Mouse (Mus musculus) cerebellum, postnatal 25 days (tissue): ENCODE measurements around the gene Klhl5.

Experiments used
- DNase-seq, 2 experiments: peaks; one replicate each; pipeline ENCODE4 v3.0.0; 2021; ENCODE audit warnings: mixed read lengths in 2 of 2

Klhl5 gene

DNA sequence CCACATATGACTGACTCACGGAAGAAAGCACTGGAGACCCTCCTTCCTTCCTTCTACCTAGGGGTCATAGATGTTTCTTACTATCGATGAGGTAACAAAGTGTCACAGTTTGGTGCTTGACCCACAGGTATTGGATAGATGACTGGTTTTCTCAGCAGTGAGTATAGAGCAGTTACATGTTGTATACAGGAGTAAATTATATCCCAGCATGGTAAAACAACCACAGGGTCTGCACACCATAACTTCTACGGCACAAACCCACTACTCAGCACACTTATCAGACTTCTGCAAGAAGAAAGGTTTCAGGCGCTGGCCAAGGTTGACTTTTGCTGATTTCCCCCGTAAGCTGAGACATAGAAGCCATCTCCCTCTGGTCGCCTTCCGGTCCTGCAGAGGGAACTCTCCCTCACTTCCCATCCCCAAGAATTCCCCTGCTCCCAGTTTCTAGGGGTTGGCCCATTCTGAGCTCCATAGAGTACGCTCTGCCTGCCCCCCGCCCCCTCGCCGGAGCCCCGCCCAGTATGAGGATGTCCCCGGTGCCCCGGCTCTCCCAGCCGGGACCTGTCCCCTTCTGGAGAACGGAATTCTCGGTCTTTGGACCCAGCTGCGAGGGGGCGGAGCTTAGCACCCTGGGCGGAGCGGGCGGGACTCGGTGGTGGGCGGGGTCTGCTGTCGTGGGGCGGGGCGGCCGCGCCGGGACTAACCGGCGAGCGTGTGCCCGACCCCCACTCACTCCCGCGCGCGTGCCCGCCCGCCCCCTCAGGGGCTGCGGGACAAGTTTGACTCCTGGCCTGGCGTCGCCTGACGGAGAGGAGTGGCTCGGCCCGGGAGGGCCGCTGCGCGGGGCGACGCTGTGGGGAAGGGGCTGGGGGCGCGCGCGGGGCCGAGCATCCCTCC, at the start of gene Klhl5:
Gene Klhl5, plus strand, starts transcription at position 664 of the 897 bp plus-strand sequence.
- peak; percentile 79 to 90 for DNase-seq

GRCm38 (mm10) chr5:65057596-65057995, 49.7 kb upstream of the Klhl5 start:
- DNase-seq, result no peak

DNA sequence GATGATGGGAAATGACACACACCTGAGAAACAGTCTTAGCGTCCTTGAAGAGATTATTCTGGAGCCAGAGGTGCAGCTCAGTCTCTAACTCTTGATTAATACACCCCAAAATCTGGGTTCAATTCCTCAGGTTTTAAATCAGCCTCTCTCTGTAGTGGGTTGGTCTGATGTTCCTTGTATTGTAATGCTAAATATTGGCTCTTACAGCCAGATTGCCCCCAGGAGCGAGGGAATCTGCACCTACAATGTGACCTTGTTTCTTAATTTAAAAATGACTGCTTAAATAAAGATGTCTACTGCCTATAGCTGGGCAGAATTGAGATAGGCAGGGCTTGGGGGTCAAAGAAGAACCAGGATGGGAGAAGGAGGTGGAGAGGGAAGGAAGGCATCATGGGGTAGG, 47.5 kb upstream of the Klhl5 start:
- DNase-seq, result no peak

DNA sequence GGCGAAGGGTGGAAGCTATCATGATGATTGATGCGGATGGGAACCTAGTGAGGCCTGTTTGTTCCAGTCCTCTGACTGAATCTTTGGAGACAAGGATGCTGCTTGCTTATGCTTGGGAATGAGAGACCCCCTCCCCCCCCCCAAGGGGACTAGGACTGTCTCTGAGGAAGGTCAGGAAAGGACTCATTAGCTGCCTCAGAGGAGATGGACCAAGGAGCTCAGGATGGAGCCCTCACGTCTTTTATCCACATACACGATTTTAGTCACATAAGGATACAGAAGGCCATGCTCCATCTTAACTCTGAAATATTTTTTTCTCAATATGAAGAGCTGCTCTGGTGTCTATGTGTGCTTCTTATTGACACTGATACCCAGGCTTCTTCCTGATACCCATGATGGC, 45.1 kb upstream of the Klhl5 start:
- DNase-seq, result no peak

DNA sequence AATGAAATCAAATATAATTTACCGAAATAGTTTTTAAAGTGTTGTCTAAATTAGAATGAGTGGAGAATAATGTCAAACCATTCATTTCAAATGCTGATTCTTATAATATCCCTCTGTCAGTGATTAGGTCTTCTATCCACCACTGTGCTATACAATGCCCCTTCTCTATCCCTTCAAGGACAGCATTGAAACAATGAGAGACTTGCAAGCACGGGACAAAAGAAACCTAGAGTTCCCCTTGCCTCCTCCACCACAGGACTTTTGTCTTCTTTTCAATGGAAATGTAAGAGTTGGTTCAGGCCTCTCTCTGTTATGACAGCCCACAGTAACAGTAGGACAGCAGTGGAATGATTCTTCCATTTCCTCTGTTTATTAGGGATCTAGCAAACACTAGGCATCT, 44.1 kb upstream of the Klhl5 start:
- DNase-seq, result no peak

- DNase-seq, result no peak
Measured at GRCm38 (mm10) chr5:65068166-65068565, 39.2 kb upstream of the Klhl5 start.

DNA sequence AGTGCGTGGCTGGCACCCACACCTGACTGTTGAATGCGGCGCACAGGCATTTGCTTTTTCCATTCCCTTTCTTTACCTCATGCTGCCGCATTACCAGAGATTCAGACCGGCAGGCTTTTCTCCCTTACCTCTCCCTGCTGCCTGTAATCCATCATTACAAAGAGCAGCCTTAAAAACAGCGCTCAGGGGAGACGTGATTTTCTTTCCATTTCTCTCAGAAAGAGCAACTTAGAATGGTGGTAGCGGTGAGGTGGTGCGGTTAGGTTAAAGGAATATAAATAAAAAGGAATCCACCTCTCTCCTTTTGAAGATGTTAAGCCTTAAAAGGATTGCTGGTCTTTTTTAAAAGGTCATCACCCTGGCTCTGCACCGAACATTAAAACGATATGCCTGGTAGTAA, 37.5 kb upstream of the Klhl5 start:
- no peak for DNase-seq

- no peak for DNase-seq
Measured at GRCm38 (mm10) chr5:65071689-65072118, 35.6 kb upstream of the Klhl5 start.

- DNase-seq, result no peak
Measured at GRCm38 (mm10) chr5:65073247-65073646, 34.1 kb upstream of the Klhl5 start.

DNA sequence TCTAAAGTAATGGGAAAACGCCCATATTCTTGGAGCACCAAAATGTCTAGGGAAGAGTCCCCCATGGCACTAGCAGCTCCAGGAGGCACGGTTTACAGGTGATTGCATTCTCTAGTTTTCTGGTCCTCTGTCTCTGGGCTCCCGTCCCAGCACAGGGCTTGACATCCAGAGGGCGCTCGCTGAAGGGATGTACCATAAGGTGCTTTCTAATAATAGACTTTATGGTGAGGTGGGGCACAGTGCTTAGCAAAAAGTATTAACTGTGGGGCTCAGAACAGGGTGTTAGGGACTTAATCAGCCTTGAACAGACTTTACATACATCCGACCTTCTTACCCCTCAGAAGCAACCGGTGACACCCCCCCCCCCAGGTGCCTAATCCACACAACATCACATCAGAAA, 32.6 kb upstream of the Klhl5 start:
- DNase-seq, result peak; percentile 71 to 83

DNA sequence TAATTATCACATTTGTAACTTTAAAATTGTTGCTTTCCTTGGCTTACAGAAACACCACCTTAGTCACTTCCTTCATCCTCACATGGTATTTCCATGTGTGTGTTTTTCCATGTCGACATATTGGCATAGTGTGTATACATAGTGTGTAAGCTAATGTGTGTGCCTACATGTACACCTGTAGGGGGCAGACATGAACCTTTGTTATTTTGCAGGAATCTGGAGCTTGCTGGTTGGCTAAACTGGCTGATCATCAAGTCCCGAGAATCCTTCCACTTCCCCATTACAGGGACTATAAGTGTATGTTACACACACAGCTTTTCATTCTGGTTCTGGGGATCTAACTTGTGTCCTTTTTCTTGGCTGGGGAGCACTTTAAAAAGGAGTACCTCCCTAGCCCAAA, 31.3 kb upstream of the Klhl5 start:
- no peak for DNase-seq

DNA sequence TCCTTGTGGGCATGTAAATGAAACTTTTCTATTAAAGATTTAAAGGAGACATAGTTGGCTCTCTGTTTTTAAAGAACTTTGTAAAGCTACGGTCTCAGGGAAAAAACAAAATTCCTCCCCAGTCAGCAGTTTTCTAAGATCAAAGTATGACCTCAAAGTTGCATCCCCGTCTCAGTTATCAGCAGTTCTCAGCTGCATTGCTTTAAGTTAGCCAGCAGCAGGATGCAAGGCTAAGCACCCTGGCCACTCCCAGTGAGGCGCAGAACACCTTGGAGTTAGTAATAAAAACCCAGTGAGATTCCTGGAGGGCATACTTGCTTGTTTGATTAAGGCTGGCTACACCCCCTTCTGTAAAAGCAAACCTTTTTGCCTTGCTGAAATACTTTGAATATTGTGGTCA, 30.6 kb upstream of the Klhl5 start:
- DNase-seq, result no peak

- no peak for DNase-seq
Measured at GRCm38 (mm10) chr5:65078081-65078480, 29.3 kb upstream of the Klhl5 start.

- no peak for DNase-seq
Measured at GRCm38 (mm10) chr5:65079881-65080280, 27.5 kb upstream of the Klhl5 start.

- no peak for DNase-seq
Measured at GRCm38 (mm10) chr5:65081836-65082235, 25.5 kb upstream of the Klhl5 start.

GRCm38 (mm10) chr5:65086522-65086921, 20.8 kb upstream of the Klhl5 start:
- peak in 1 of 2 experiments; percentile 36 for DNase-seq

- no peak for DNase-seq
Measured at GRCm38 (mm10) chr5:65089707-65090106, 17.6 kb upstream of the Klhl5 start.

- no peak for DNase-seq
Measured at GRCm38 (mm10) chr5:65091184-65091858, 16.0 kb upstream of the Klhl5 start.

DNA sequence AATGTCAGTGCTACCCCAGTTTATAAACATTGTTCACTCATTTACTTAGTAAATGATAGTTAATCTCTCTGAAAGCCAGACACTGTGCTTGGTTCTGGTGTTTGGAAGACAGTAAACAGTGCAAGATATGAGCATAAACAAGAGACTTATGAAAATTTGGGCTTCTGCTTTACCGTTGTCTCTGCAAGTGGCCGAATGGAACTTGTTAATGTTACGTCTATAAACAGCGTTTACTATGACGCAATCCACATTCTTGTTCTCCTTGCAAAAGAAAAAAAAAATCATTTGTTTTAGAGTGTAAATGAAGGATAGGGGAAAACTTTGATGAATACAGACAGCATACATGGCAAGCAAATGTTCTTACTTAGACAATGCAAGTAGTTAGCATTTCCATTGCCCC, 15.4 kb upstream of the Klhl5 start, which contains the start of gene Tmem156:
Gene Tmem156, minus strand, starts transcription at position 212 of the 400 bp plus-strand sequence.
- no peak for DNase-seq

DNA sequence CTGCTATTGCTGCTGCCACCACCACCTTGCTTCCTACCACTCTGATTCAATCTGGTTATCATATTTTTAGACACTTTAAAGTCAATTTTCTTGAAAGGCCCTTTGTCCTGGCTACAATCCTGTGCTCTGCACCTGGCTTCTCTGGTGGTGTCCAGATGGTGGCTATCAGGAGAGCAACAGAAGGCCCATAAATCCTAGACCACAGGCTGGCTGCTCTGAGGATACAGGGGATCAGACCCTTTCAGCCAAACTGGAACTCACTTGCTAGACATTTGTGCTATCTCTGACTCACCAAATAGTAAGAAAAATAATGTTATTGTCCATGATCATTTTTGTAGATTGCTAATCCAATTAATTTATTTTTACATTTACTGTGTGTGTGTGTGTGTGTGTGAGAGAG, 13.6 kb upstream of the Klhl5 start:
- peak; percentile 78 to 82 for DNase-seq

- no peak for DNase-seq
Measured at GRCm38 (mm10) chr5:65094902-65095545, 12.3 kb upstream of the Klhl5 start.

DNA sequence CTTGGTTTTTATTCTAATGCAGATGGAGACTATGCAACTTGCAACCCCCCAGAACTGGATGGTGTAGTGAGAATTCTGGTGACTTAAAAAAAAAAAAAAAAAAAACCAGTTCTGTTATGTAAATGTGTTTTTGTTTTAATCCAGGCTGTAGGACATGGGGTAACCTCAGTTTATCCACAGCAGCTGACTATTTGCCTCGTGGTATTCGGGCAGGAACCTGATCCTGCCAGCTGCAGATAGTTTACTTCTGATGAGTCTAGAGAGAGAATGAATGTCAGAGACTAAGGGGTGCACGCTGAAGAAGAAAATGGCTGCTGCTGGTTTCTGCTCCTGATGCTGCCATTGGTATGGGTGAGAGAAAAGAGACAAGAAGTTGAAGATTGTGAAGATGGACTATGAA, 11.3 kb upstream of the Klhl5 start:
- no peak for DNase-seq

- no peak for DNase-seq
Measured at GRCm38 (mm10) chr5:65096805-65097204, 10.5 kb upstream of the Klhl5 start.

DNA sequence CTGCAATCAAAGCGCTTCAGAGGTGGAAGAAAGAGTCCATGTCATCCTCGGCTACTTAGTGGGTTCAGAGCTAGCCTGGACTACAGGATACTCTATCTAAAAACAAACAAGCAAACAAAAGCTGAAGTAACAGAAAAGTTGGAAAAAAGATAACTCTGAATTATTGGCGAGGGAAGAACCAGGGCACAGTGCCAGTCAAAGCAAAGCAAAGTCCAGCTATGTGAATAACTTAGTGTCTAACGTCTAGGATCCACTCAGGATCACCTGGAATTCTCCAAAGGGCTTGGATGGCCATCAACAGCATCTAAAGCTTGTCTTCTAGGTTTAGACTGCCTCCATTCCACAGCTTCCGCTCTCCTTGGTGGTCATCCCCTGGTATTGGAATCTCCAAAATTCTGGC, 9.9 kb upstream of the Klhl5 start:
- no peak for DNase-seq
